Mouse (Mus musculus) brown adipose tissue, adult 24 weeks (tissue): ENCODE data around the gene Pglyrp1. TPM values are rescaled to one million over a fixed set of nuclear protein-coding genes. Genes with fewer than 3 reads are reported as not detected.

Experiments
- H3K27ac ChIP-seq: fragments of 200-500 bp; replicated peaks from 2 replicates; pipeline ENCODE4 v1.5.1; 2012; ENCODE audit warnings: low read depth, mild to moderate bottlenecking, low read length
- H3K4me1 ChIP-seq: fragments of 200-500 bp; 2 replicates; pipeline ENCODE4 v1.6.1; 2012; ENCODE audit warnings: low read length, mixed read lengths; ENCODE audit not compliant: control insufficient read depth, insufficient read depth, insufficient read length
- H3K4me3 ChIP-seq: fragments of 200-500 bp; 2 replicates; pipeline ENCODE4 v1.5.1; 2012; ENCODE audit warnings: low read depth, mild to moderate bottlenecking, low read length, moderate library complexity; ENCODE audit not compliant: insufficient read depth
- polyA plus RNA-seq: library from polyadenylated mRNA; stranded (reverse); fragments of >200 nt; gene quantifications from 2 replicates; pipeline ENCODE4 v1.2.4, GENCODE M21; 2012; ENCODE audit not compliant: missing spikeins, insufficient read depth, insufficient read length

The Pglyrp1 gene
- polyA plus RNA-seq, 1 experiment, result 2.0 TPM

DNA sequence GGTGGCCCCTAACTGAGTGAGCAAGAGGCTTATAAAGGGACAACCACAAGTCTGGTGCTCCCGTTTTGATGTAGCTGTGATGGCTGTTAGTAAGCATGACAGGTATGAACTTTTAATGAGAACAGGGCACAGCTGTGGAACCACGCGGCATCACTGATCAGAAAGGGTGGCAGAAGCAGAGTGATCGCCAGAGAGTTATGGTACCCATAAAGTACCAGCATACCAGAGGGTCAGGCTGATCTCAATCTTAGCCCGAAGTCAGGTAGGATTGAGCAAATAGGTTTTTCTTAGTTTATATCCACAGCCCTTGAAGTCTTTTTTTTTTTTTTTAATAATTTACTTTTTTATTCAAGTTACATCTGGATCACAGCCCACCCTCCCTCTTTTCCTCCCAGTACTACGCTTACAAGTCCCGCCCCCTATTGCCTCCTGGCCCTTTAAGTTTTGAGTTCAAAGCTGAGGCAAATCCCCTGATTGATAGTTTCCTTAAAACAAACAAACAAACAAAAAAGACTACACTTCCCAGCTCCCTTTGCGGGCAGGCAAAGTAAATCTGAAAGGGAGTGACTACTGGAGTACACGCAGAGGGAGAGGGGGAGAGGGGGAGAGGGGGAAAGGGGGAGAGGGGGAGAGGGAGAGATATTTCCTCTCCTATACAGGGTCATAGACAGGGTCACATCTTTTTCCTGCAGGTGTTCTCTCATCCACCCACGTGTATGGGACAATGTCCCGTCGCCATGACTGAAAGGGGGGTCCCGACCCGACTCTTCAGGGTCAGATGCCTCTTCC is 1.1 kb downstream of the Pglyrp1 start:
- Histone ChIP-seq H3K4me1 (no peaks in the 10 kb centered on the region), H3K4me3 (peak overlapping the region; percentile 52), H3K27ac (no peak overlapping the region)

DNA sequence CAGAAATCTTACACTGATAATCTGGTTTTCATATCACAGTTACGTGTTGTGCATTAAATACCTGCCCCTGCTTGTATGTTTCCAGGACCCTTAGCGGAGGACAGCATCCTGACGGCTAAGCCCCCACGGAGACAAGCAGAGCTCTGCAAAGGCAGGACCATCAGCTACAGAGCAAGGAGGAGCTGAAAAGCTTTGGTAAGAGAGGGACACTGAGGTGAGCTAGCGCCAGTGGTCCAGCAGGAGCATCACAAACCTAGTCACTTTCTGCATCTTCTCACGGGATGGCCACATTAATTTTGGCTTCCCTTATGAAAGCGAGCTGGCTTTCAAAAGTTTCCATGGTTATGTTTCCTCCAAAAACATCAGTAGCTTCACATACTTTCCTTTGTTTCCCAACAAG is 1.7 kb downstream of the Pglyrp1 start:
- Histone ChIP-seq H3K4me1 (no peaks in the 10 kb centered on the region), H3K27ac (no peak overlapping the region), H3K4me3 (peak overlapping the region; percentile 52)

DNA sequence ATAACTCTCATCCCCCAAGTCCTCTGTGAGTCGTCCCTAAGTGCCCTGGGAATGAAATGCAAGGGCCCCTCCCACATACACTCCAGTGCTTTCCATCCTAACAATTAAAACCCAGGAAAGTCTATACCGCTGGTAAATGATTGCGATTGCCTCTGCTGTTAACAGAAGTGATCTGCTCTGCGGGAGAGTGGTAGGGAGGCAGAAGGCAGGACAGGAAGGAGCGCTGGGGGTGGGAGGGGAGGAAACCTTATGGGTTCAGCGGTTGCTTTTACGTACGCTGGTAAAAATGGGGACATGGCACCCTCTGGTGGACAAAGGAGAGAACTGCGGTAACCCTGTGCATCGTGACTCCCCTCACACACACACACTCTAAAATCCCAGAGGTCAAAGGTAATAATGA is 2.1 kb downstream of the Pglyrp1 start:
- no peak overlapping the region for H3K27ac ChIP-seq
- H3K4me3 ChIP-seq, result peak overlapping the region; percentile 52
- no peaks in the 10 kb centered on the region for H3K4me1 ChIP-seq

DNA sequence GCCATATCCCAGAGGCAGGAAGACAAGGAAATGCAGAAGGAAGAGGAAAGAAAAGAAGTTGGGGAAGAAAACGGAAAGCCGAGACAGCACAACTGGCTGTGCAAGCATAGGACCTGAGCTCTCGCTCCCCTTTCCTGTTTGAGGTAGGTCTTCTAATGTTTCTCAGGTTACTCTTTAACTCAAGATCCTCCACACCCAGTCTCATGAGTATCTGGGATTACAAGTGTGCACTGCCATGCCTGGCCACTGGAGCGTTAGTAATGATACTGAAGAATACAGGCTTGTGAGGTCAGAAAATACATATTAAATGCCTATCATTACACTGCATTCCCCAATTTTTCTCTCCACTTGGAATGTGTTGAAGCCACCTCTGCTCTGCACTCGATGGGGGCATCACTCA is 4.2 kb downstream of the Pglyrp1 start:
- Histone ChIP-seq H3K27ac (no peak overlapping the region), H3K4me3 (no peak overlapping the region), H3K4me1 (no peaks in the 10 kb centered on the region)

DNA sequence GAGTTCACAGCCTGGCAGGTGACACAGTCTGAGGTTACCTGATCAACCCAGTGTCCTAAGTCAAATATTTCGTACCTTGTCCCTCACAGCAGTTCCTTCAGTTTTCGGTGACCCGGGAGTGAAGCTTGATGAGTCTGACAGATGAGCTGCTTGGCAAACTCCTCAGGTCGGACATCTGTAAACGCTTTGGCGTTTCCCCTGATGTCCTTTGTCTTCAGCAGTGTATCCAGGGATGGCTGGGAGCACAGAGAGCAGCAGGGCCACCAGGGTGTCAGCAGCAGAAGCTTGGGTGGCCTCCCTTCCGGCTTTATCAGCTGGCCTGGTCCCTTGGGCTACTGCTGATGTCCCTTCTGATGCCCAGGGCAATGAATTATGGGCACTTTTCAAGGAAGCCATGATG is 7.6 kb downstream of the Pglyrp1 start:
- Histone ChIP-seq H3K27ac (no peak overlapping the region), H3K4me1 (peaks cover 13% of the 10 kb centered on the region; the same call in 1 of the 2 replicates), H3K4me3 (no peak overlapping the region)

DNA sequence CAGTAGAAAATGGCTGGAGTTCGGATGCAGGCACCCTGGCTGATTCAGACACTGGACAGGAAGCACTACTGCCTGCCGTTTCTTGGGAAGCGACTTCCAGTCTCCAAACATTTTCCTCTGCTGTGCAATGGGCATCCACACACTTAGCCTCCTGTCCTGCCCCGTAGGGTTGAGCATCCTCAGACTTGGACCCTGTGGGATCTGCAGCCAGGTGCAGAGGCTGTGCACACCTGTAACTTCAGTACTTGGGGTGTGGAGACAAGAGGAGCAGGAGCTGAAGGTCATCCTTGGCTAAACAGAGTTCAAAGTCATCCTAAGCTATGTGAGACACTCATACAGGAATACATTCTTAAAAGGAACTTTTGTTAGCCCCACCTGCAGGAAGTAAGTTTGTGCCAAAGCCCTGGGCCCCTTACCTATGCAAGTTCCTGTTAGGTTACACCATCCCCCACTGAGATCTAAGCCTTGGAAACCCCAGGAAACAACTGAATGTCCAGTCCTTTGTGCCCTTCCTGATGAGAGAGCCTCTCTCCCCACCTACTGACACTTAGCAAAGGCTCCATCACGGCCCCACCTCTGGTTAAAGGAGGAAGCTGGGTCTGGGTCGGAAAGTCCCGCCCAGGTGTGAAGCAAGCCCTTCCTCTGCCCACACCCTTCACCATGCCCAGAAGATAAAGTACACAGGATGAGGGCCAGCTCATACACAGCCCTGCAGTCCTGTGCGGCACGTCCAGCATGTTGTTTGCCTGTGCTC is 13.0 kb downstream of the Pglyrp1 start:
- H3K4me1 ChIP-seq, result peaks cover 22% of the 10 kb centered on the region
- H3K4me3 ChIP-seq, result no peak overlapping the region
- H3K27ac ChIP-seq, result no peak overlapping the region

DNA sequence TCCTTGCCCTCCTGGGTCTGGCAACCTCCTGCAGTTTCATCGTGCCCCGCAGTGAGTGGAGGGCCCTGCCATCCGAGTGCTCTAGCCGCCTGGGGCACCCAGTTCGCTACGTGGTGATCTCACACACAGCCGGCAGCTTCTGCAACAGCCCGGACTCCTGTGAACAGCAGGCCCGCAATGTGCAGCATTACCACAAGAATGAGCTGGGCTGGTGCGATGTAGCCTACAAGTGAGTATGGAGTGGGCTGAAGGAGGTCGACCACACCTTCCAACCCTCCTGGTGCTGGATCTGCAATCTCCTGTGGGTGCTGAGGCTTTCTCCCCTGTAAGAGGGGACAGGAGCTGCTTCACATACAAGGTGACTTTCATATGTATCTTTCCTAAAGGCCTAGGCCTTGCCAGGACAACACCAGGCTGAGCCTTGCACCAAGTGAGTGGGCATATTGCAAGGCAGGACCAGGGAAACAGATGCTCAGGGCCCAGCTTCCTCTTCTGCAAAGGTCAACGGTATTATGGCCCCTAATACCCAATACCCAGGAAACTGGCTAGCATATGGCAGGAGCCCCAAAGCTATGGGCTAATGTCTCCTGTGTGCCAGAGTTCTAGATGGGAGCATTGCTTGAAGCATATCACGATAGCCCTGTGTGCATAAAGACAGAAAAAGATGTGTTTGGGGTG is 13.8 kb downstream of the Pglyrp1 start:
- Histone ChIP-seq H3K4me3 (no peak overlapping the region), H3K4me1 (peaks cover 22% of the 10 kb centered on the region), H3K27ac (no peak overlapping the region)

DNA sequence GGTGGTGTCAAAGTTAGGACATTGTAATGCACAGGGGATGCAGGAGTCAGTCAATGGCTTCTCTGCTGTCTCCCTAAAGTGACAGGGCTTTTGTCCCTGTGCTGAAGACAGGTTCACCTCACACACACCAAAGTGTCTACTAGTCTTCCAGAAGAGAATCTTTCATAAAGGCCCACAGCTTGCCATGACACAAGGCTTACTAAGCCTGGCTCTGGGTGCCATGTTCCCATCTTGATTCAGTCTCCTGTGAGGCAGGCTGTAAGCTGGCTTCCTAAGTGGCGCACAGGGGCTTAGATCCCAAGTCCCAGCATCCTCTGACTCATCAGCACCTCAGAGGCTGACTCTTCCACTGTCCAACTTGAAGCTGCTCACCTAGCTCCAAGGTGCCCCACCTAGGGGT is 15.8 kb downstream of the Pglyrp1 start:
- Histone ChIP-seq H3K4me1 (peaks cover 18% of the 10 kb centered on the region), H3K4me3 (no peak overlapping the region), H3K27ac (no peak overlapping the region)

DNA sequence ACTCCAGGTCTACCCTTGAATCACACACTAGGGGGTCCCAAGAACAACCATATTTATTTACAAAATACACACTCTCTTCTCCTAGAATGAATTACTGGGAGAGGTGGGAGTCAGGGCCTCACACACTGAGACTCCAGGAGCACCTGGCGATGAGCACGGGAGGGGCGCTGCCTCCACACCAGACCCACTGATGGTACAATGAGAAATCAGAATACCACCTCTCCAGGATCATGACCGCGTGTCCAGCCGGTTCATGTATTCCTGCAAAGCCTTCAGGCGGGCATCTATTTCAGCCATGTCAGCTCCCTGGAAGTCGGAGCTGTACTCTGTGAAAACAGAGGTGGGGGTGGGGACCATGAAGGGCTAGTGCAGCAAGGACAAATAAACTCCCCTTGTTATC is 19.7 kb downstream of the Pglyrp1 start:
- H3K4me3 ChIP-seq, result no peak overlapping the region
- H3K27ac ChIP-seq, result no peak overlapping the region
- H3K4me1 ChIP-seq, result peaks cover 4% of the 10 kb centered on the region; the same call in 1 of the 2 replicates

DNA sequence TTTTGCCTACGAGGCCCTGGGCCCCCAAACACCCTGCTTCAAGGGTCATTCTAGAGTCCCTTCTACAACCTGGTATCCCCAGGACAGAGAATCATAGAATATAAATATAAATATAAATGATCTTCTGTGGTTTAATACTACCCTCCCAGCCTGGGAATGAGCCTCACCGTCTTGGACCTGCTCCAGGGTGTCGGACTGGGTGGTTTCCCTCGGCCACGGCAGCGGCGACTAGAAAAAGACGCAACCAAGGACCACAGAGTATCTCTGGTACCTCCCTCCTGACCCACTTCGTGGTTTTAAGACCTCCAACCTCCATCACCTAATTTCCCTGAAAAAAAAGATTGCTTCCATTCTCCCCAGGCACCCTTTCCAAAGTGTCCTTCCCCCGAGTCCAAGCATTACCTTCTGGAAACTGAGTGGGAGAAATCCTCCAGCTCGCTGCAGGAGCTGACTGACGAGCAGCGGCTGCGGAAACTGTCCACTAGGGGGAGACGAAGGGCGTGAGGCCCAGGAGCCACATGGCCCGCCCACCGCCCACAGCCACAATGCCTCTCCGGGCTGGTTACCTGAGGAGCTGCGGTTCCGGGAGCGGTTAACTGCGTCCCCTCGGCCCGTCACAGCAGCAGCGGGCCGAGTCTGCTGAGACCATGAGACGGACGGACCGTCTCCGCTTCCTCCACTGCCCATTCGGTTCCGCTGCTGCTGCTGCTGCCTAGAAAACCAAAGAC is 20.9 kb downstream of the Pglyrp1 start:
- no peak overlapping the region for H3K27ac ChIP-seq
- H3K4me1 ChIP-seq, result peaks cover 4% of the 10 kb centered on the region; the same call in 1 of the 2 replicates

DNA sequence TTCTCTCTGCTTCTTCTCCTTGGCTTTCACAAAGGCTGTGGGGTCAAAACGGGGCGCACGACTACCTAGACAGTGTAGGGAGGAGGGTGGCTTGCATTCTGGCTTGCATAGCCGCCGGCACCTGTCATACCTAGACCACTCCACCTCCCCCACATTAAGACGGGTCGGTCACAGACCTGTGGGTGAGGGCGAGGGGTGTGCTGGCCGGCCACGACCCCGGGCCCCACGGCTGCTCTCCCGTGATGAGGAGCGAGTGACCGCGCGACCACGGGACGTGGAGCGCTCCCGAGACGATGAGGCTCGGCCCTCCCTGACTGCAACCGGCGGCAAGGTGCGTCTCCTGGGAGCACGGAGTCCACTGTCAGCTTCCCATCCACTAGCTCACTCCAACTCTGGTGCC is 21.9 kb downstream of the Pglyrp1 start:
- no peak overlapping the region for H3K27ac ChIP-seq
- H3K4me1 ChIP-seq, result peaks cover 4% of the 10 kb centered on the region; the same call in 1 of the 2 replicates
- H3K4me3 ChIP-seq, result no peak overlapping the region

More for the DNA sequence above, 20.9 kb downstream of the Pglyrp1 start:
- H3K4me3 ChIP-seq, result peak overlapping the region; percentile 53

DNA sequence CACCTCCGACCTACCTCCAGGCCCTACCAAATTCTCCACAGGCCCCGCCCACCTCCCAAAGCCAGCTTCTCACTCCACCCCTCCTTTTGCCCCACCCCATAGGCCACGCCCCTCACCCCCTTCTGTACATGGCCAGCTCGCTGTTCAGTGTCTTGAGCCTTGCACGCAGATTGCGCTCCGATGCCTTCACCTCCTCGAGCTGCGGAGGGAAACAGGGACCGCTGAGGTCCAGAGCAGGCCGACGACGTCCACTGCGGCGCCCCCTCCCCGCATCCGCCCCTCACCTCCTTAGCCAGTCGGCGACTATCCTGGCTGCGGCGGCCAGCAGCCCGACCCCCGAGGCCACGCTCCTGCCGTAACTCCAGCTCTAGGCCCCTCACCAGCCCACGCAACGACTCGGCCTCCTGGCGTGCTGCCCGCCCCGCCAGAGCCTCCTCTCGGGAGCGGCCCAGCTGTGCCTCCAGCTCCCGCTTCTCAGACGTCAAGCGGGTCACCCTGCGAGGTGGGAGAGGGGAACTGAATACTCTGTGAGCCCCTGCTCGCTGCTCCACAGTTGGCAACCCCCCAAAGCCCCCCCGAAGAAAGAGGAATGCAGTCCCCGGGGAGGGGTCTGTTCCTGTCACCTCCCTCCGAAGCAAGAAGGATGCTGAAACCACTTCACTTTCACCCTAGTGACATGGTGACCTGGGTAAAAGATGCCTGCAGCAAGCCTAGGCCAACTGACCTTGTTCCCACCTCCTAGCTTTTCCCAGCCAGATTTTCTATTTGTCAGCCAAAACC is 22.7 kb downstream of the Pglyrp1 start:
- Histone ChIP-seq H3K4me3 (peak overlapping the region; percentile 38), H3K27ac (no peak overlapping the region)

DNA sequence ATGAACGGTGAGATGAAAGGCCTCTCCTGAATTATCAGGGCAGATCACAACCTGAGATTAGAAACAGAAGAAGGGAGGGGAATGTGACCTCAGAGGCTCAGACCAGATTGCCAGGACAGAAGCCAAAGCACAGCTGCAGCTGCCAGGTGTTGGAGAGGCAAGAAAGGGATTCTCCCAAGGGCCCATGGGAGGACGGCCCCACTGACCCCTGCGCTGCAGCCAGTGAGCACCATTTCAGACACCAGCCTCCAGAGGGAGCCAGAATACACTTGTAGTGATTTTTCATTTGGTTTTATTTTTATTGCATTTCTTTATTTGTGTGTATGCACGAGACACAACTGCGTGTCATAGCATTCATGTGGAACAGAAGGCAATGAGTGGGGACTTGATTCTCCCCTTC is 25.4 kb downstream of the Pglyrp1 start:
- Histone ChIP-seq H3K4me3 (no peak overlapping the region), H3K4me1 (peaks cover 4% of the 10 kb centered on the region; the same call in 1 of the 2 replicates), H3K27ac (no peak overlapping the region)

More for the DNA sequence above, 22.7 kb downstream of the Pglyrp1 start:
- H3K4me1 ChIP-seq, result peaks cover 4% of the 10 kb centered on the region; the same call in 1 of the 2 replicates

DNA sequence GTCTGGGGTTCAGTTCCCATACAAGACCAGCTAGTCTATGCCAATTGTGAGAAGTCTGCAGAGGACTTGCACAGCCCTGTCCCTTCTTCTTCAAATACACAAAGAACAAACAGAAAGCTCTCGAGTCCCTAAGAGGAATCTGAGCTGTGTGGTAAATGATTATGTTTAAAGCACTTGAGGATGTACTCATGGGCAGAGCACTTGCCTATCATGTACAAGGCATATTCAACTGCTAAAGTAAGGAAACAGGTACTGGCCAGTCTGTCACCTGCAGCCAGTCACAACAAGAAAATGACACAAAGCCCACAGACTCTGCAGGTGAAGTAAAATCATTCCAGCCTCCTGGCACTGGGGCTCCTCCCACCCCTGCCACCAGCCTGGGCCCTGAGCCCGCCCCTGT is 29.4 kb downstream of the Pglyrp1 start:
- H3K4me3 ChIP-seq, result no peak overlapping the region
- no peak overlapping the region for H3K27ac ChIP-seq
- H3K4me1 ChIP-seq, result no peaks in the 10 kb centered on the region
